Mouse (Mus musculus): ENCODE data around the gene P2rx1.
A peak's percentile ranks its signal among the peaks of the same experiment; 100 is the strongest.

The P2rx1 gene

GRCm38 (mm10) chr11:72987807-72988206, 11.1 kb upstream of the P2rx1 start:
- DNase-seq (ENCODE audit: low spot score) = no peak

GRCm38 (mm10) chr11:72989044-72989443, 9.9 kb upstream of the P2rx1 start:
- no peak for DNase-seq (ENCODE audit: low spot score)

- no peak for DNase-seq (ENCODE audit: low spot score)
Measured at GRCm38 (mm10) chr11:72990688-72991087, 8.2 kb upstream of the P2rx1 start.

- DNase-seq (ENCODE audit: low spot score) = no peak
Measured at GRCm38 (mm10) chr11:72991961-72992360, 6.9 kb upstream of the P2rx1 start.

- DNase-seq (ENCODE audit: low spot score) = no peak
Measured at GRCm38 (mm10) chr11:72996346-72996745, 2.6 kb upstream of the P2rx1 start.

GRCm38 (mm10) chr11:72996781-72997180, 2.1 kb upstream of the P2rx1 start:
- DNase-seq (ENCODE audit: low spot score) = no peak

GRCm38 (mm10) chr11:72997529-72998326, 1.2 kb upstream of the P2rx1 start:
- no peak for DNase-seq (ENCODE audit: low spot score)

- peak; percentile 63 for DNase-seq (ENCODE audit: low spot score)
Measured at GRCm38 (mm10) chr11:73001029-73001428, 2.1 kb downstream of the P2rx1 start.

GRCm38 (mm10) chr11:73006377-73006776, 7.5 kb downstream of the P2rx1 start:
- no peak for DNase-seq (ENCODE audit: low spot score)

- DNase-seq (ENCODE audit: low spot score) = no peak
Measured at GRCm38 (mm10) chr11:73007113-73007512, 8.2 kb downstream of the P2rx1 start.

GRCm38 (mm10) chr11:73007698-73008481, 9.0 kb downstream of the P2rx1 start:
- peak; percentile 61 for DNase-seq (ENCODE audit: low spot score)

GRCm38 (mm10) chr11:73008826-73009225, 9.9 kb downstream of the P2rx1 start:
- DNase-seq (ENCODE audit: low spot score) = no peak

- DNase-seq (ENCODE audit: low spot score) = no peak
Measured at GRCm38 (mm10) chr11:73009531-73010274, 10.8 kb downstream of the P2rx1 start.

GRCm38 (mm10) chr11:73013981-73014380, 15.1 kb downstream of the P2rx1 start:
- DNase-seq (ENCODE audit: low spot score) = no peak

- DNase-seq (ENCODE audit: low spot score) = no peak
Measured at GRCm38 (mm10) chr11:73014831-73015344, 16.0 kb downstream of the P2rx1 start.

GRCm38 (mm10) chr11:73015391-73016102, 16.6 kb downstream of the P2rx1 start:
- peak; percentile 31 for DNase-seq (ENCODE audit: low spot score)

- no peak for DNase-seq (ENCODE audit: low spot score)
Measured at GRCm38 (mm10) chr11:73016103-73016420, 17.2 kb downstream of the P2rx1 start.

- peak; percentile 88 for DNase-seq (ENCODE audit: low spot score)
Measured at GRCm38 (mm10) chr11:73018471-73019146, 19.7 kb downstream of the P2rx1 start, which contains the start of gene Camkk1. Camkk1 (plus strand) TSS chr11:73019008.

- no peak for DNase-seq (ENCODE audit: low spot score)
Measured at GRCm38 (mm10) chr11:73019147-73019795, 20.4 kb downstream of the P2rx1 start.

- DNase-seq (ENCODE audit: low spot score) = no peak
Measured at GRCm38 (mm10) chr11:73020953-73021800, 22.3 kb downstream of the P2rx1 start.

Data from urinary bladder, postnatal 25 days (tissue).